Mouse (Mus musculus): Measurements from ENCODE around the gene Camta2.

DNA sequence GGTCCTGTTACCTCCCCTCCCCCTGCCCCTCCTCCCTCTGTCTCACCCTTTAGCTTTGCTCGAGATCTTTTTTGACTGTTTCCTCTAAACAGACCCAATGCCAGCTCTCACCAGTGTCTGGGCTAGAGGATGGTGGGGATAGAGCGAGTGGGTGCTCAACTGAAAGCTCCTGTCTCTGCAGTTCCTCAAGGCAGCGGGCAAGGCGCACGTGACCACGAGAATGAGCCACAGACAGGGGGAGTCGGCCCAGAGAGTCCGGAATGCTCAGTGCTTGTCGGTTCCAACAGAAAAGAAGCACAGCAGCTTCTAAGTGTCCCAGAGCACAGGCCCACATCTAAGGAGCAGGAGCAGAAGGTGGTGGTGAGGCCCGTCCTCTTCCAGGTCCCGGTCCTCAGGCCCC lies 13.4 kb downstream of the Camta2 start:
- TF ChIP-seq CTCF (IDR thresholded peaks at IDR 0.05; ENCODE audit: borderline replicate concordance, extremely low read depth, insufficient read depth, insufficient read length), result no peak
- TF ChIP-seq POLR2A (IDR thresholded peaks at IDR 0.05; ENCODE audit: borderline replicate concordance, extremely low read depth, insufficient read depth, insufficient read length, poor library complexity, severe bottlenecking), result no peak
